31 mouse cellular contexts compared by ENCODE assay signal in genomic region chr8:13609971-13610370, GRCm38 (mm10). TPM values are rescaled to one million over a fixed set of nuclear protein-coding genes. Genes with fewer than 3 reads are reported as not detected.
"Had no signal": no experiment of that assay in that cellular context is flagged by ENCODE, and none has a peak within 500 bp of the region (broad histone marks: within the 10 kb centered on the region; RNA-seq: fewer than 3 reads in every experiment).

No protein-coding gene starts in this region.

- H3K4me3 ChIP-seq: gastrocnemius, adult 2 months; heart, embryonic 10.5 days; heart, embryonic 12.5 days; hindbrain, embryonic 10.5 days; hindbrain, embryonic 12.5 days; kidney, embryonic 15.5 days; limb, embryonic 13.5 days; limb, embryonic 15.5 days had no signal

- H3K9ac ChIP-seq: heart, embryonic 12.5 days; hindbrain, embryonic 12.5 days; hindbrain, embryonic 14.5 days; kidney, embryonic 15.5 days; limb, embryonic 13.5 days; limb, embryonic 15.5 days; liver, embryonic 14.5 days had no signal

- H3K27ac ChIP-seq: gastrocnemius, adult 2 months; heart, embryonic 10.5 days; hindbrain, embryonic 10.5 days; hindbrain, embryonic 12.5 days; hindbrain, embryonic 14.5 days; kidney, embryonic 15.5 days; kidney, postnatal 0 days; limb, embryonic 13.5 days; limb, embryonic 15.5 days; liver, embryonic 14.5 days had no signal

- H3K4me2 ChIP-seq: heart, embryonic 12.5 days; hindbrain, embryonic 12.5 days; hindbrain, embryonic 14.5 days; kidney, embryonic 15.5 days; limb, embryonic 13.5 days; limb, embryonic 15.5 days had no signal

- DNase-seq: gastrocnemius, adult 2 months; gastrocnemius, postnatal 10 days; gastrocnemius, postnatal 25 days; heart, adult 18-20 months; heart, postnatal 10 days; heart, postnatal 4 days; kidney, adult 11 months; kidney, adult 2 months; kidney, adult 9 months; kidney, postnatal 14 days; kidney, postnatal 36 days; layer of hippocampus, adult 9-11 months; layer of hippocampus, postnatal 36 days; left cerebral cortex, postnatal 4 days had no signal

- ATAC-seq: hindbrain, embryonic 16.5 days; inflammation-experienced regulatory T-cells, adult 6 months had no signal

- H3K9me3 ChIP-seq: heart, embryonic 10.5 days; hindbrain, embryonic 10.5 days; kidney, embryonic 15.5 days; limb, embryonic 13.5 days; limb, embryonic 15.5 days had no signal

- H3K27me3 ChIP-seq: heart, embryonic 12.5 days; hindbrain, embryonic 12.5 days; kidney, embryonic 15.5 days; limb, embryonic 13.5 days; limb, embryonic 15.5 days had no signal

RNA-seq across cellular contexts. Expression of gene 1700029H14Rik, which starts 47.7 kb away (rescaled TPM):
- polyA plus RNA-seq: heart, embryonic 10.5 days; heart, embryonic 12.5 days; heart, embryonic 14.5 days; heart, embryonic 16.5 days; hindbrain, embryonic 10.5 days; hindbrain, embryonic 12.5 days; hindbrain, embryonic 14.5 days; hindbrain, embryonic 16.5 days; inflammation-experienced regulatory T-cells, adult 6 months; kidney, adult 2 months; kidney, embryonic 15.5 days; kidney, postnatal 0 days; large intestine, adult 2 months; limb, embryonic 11.5 days; limb, embryonic 13.5 days; limb, embryonic 15.5 days; liver, adult 2 months had no signal
